Mouse (Mus musculus) neutrophil, adult 65 days (primary cell): ENCODE measurements around the gene Slc26a3. TPM values are rescaled to one million over a fixed set of nuclear protein-coding genes. Genes with fewer than 3 reads are reported as not detected.

Experiments used
- total RNA-seq: library from RNA; stranded (reverse); gene quantifications from 2 replicates; pipeline ENCODE4 v1.2.4, GENCODE M21; 2023

Gene Slc26a3
- 0.22 TPM in 1 of 2 replicates, not detected in the other for total RNA-seq

GRCm38 (mm10) chr12:31390571-31390970 lies at the start of gene Slc26a3:
Slc26a3 (plus strand) TSS chr12:31390871.

DNA sequence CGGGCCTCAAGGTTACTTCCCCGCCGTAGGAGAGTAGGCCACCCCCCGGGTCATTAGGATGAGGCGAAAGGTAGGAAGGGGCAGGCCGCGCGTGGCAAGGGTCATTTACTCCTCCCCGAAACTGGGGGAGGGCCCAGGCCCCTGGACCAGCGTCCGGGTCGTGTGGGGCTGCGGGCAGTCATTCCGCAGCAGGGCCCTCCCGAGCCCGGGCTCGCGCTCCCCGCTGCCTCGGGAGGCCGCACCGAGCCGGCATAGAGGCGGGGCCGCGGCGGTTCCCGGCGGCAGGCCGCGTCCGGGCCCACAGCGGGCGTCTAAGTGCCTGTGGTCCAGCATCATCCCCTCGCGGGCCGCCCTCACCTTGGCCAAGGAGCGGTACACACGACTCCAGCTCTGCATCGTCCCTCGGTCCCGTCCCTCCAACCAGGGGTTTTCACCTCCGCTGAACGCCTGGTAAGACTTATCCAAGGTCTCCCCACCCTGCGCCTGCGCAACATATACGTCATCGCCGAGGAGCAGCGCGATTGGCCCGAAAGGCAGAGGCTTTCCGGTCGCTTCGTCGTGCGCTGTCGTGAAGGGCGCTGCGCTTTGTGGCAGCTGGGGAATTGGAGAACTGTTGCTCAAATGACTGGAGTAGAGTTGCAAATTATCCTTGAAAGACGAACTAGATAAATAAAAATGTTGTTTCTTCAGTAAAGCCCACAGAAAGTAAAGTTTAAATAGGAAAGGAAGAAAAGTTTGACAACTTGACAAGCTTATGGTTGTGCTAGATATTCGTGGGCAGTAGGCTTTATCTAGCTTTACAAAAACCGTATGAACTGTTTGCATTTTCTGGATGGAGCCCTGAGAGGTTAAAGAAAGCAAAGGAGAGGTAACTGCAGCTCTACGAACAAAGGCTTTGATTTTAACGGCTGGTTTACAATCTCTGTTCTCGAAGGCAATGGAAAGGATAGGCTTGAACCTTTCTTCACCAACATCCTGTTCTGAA lies 39.4 kb upstream of the Slc26a3 start, which contains the start of gene Dld:
Gene Dld, minus strand, starts transcription at position 510 of the 985 bp plus-strand sequence.

GRCm38 (mm10) chr12:31499314-31500131 lies 108.9 kb downstream of the Slc26a3 start, which contains the start of gene Cbll1:
Cbll1 (minus strand) TSS chr12:31499616.

Other genes starting within 250 kb of the Slc26a3 start
- gene Gm6993, start 150.1 kb upstream of the Slc26a3 start, total RNA-seq, result not detected in 2 replicates
- gene Lamb1, start 125.6 kb upstream of the Slc26a3 start, total RNA-seq, result 0.47 TPM in 1 of 2 replicates, not detected in the other
- gene Dld, start 39.4 kb upstream of the Slc26a3 start, total RNA-seq, result 38.3 and 43.0 TPM in 2 replicates
- gene Cbll1, start 108.7 kb downstream of the Slc26a3 start, total RNA-seq, result 26.4 and 28.9 TPM in 2 replicates
- not detected in 2 replicates for gene Slc26a4, start 169.1 kb downstream of the Slc26a3 start, total RNA-seq
- 7.9 and 10.1 TPM in 2 replicates for gene Bcap29, start 243.8 kb downstream of the Slc26a3 start, total RNA-seq